Mouse (Mus musculus) spleen, adult 2 months (tissue): ENCODE data around the gene Grasp. TPM values are rescaled to one million over a fixed set of nuclear protein-coding genes. Genes with fewer than 3 reads are reported as not detected.

Experiments
- DNase-seq, 2 experiments: peaks; one replicate each; pipeline versions ENCODE4 v3.0.0 to v3.0.0-alpha.2; 2012 to 2021; ENCODE audit warnings: low spot score in 2 of 2, low read depth in 1 of 2
- H3K27ac ChIP-seq: fragments of 200-500 bp; 2 replicates; pipeline ENCODE4 v1.5.1; 2012; ENCODE audit warnings: low read length, inconsistent platforms; ENCODE audit not compliant: insufficient read depth
- H3K27me3 ChIP-seq: fragments of 200-500 bp; 2 replicates; pipeline ENCODE4 v1.6.1; 2012; ENCODE audit warnings: mild to moderate bottlenecking, moderate library complexity, low read length, inconsistent platforms; ENCODE audit not compliant: control insufficient read depth, insufficient read depth
- H3K36me3 ChIP-seq: fragments of 200-500 bp; 2 replicates; pipeline ENCODE4 v1.6.1; 2012; ENCODE audit warnings: mild to moderate bottlenecking, low read length, inconsistent platforms; ENCODE audit not compliant: control insufficient read depth, insufficient read depth
- H3K4me1 ChIP-seq: fragments of 200-500 bp; 2 replicates; pipeline ENCODE4 v1.6.1; 2011; ENCODE audit warnings: inconsistent platforms; ENCODE audit not compliant: control insufficient read depth, insufficient read depth, insufficient read length
- H3K4me3 ChIP-seq: fragments of 200-500 bp; 2 replicates; pipeline ENCODE4 v1.5.1; 2011; ENCODE audit warnings: mild to moderate bottlenecking, inconsistent platforms; ENCODE audit not compliant: insufficient read depth, insufficient read length; ENCODE audit errors: extremely low read depth
- CTCF ChIP-seq: fragments of 200-500 bp; IDR thresholded peaks from 2 replicates; pipeline ENCODE4 v1.5.1; 2011; ENCODE audit warnings: mild to moderate bottlenecking, inconsistent platforms; ENCODE audit not compliant: insufficient read depth, insufficient read length, insufficient replicate concordance; ENCODE audit errors: extremely low read depth
- POLR2A ChIP-seq: fragments of 200-500 bp; IDR thresholded peaks from 2 replicates; pipeline ENCODE4 v1.6.1; 2011; ENCODE audit warnings: low read depth, low read length, inconsistent platforms
- WGBS: fragments of 180-500 bp; shearing (Covaris S2); methylation state at CpG from one replicate; pipeline ENCODE4 v1.1.7; 2018; 5-methylcytosine and 5-hydroxymethylcytosine counted together
- polyA plus RNA-seq: library from polyadenylated mRNA; depleted of rRNA; stranded (reverse); fragments of >200 nt; gene quantifications from 2 replicates; pipeline ENCODE4 v1.2.3, GENCODE M21; 2012; rRNA removed

The Grasp gene
- polyA plus RNA-seq, 1 experiment: 5.6 TPM

DNA sequence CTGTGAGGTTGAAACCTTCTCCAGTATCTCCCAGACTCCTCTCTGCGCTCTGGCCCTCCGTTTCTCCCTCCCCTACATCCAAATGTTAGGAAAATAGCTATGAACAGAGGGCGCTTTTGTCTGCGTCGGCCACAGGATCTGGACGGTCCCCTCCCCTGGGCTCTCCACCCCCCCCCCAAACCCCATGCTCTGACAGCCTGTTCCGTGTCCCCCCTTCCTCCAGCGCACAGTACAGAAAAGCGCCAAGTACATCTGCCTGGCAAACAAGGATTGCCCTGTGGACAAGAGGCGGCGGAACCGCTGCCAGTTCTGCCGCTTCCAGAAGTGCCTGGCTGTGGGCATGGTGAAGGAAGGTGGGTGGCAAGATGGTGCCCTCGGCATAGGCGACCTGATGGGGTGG is 47.5 kb downstream of the Grasp start:
- TF ChIP-seq CTCF (no peak), POLR2A (no peak)
- Histone ChIP-seq H3K4me3 (no peak overlapping the region), H3K4me1 (peaks cover 18% of the 10 kb centered on the region), H3K27ac (no peak overlapping the region), H3K36me3 (peaks cover 34% of the 10 kb centered on the region), H3K27me3 (no peaks in the 10 kb centered on the region)
- DNase-seq: no peak
- 90% methylated on average over 15 of the region's 15 CpGs for WGBS

DNA sequence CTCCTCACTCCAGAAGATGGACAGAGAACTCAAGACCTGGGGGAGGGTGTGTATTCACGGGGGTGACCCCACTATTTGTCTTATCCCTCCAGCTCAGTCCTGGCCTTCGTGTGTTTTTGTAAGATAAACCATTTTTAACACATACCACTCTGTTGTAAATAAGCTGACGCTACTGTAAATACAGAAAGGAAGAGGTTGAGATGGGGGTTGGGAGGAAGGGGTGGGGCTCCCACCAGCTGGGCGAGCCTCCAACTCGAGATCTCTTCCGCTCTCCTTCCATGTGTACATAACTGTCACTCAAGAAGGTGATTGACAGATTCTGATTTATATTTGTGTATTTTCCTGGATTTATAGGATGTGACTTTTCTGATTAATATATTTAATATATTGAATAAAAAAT is 50.4 kb downstream of the Grasp start:
- H3K27ac ChIP-seq: no peak overlapping the region
- no peak overlapping the region for H3K4me3 ChIP-seq
- H3K4me1 ChIP-seq: peaks cover 4% of the 10 kb centered on the region; the same call in 1 of the 2 replicates
- no peak for TF ChIP-seq POLR2A
- TF ChIP-seq CTCF: no peak
- WGBS: 55% methylated on average over 6 of the region's 6 CpGs
- DNase-seq: no peak
- H3K27me3 ChIP-seq: no peaks in the 10 kb centered on the region
- H3K36me3 ChIP-seq: peaks cover 34% of the 10 kb centered on the region

DNA sequence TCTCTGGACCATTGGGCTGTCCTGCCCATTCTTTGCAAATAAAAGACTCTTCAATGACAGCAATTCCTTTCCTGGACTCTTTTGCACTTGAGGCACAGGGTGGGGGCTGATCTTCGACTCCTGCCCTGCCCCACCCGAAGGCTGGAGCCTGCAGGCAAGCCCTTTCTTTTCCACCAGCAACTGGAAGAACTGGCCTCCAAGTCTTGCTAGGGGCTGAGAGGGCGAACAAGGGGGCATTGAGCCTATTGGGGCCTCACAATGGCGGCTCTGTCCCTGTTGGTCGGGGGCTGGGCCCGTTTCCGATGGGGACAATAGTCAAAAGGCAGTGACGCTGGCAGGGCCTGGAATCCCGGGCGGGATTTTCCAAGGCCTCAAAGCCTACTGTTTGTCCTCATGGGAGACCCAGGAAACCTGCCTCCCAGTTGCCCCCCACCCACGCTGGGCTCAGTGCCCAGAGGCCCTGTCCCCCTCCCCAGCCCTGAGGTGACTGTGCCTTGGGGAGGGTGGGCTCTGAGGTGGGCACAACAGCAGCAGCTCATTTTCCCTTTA is 53.4 kb downstream of the Grasp start:
- DNase-seq: no peak
- no peak overlapping the region for H3K4me3 ChIP-seq
- no peak overlapping the region for H3K27ac ChIP-seq
- no peaks in the 10 kb centered on the region for H3K27me3 ChIP-seq
- 94% methylated on average over 11 of the region's 11 CpGs for whole genome bisulfite sequencing
- peaks cover 13% of the 10 kb centered on the region for H3K36me3 ChIP-seq
- TF ChIP-seq CTCF (no peak), POLR2A (no peak)
- no peaks in the 10 kb centered on the region for H3K4me1 ChIP-seq

DNA sequence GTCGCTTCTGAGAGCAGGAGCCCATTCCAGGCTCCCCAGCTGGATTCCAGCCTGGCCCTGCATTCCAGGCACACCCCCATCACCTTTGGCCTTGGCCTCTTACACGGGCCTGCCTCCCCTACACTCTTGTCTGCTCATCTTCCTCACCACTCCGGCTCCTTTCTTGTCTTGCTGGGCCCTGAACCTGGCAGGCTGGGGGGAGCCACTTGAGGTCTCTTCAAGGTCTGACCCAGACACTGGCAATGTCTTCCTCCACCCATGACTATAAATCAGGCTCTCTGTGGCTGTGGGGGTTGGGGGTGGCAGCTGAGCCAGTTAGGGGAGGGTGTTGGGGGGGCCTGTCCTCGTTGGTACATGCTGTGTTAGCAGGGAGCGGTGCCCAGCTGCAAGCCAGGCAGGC is 54.6 kb downstream of the Grasp start:
- Histone ChIP-seq H3K27ac (no peak overlapping the region), H3K4me1 (no peaks in the 10 kb centered on the region), H3K4me3 (no peak overlapping the region), H3K27me3 (no peaks in the 10 kb centered on the region), H3K36me3 (peaks cover 8% of the 10 kb centered on the region)
- TF ChIP-seq POLR2A (no peak), CTCF (no peak)
- WGBS: 80% methylated on average over 5 of the region's 5 CpGs
- DNase-seq: no peak

DNA sequence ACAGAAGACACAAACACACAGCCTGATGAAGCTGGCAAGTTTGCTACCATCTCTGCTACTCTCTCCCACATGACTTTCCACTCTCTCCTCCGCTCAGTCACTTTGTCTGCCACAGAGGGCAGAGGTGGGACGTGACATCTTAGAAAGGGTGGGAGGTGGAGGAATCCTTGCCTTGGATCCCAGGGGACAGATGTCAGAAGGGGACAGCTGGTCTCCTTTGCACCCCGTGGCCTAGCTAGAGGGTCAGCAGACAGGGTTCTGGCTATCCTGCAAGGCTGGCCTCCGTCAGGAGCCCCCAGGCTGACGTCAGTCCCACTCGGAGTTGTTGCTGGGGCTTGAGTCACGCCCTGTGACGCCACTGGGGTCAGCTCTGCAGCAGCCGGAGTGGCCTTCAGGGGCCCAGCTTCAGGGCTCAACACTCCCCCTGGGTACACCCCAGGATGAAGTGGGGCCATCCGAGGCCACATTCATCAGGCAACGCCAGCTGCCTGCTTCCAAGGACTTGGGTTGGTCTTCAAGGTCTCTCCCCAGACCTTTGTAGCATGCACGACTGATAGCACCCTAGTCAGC is 55.5 kb downstream of the Grasp start:
- H3K27ac ChIP-seq: no peak overlapping the region
- H3K27me3 ChIP-seq: no peaks in the 10 kb centered on the region
- 93% methylated on average over 12 of the region's 12 CpGs for WGBS
- H3K4me1 ChIP-seq: no peaks in the 10 kb centered on the region
- DNase-seq: no peak
- H3K4me3 ChIP-seq: no peak overlapping the region
- TF ChIP-seq POLR2A (no peak), CTCF (no peak)
- no peaks in the 10 kb centered on the region for H3K36me3 ChIP-seq

Other genes starting within 250 kb of the Grasp start
- gene Gm47841, start 176.8 kb upstream of the Grasp start, polyA plus RNA-seq: not detected in 2 replicates
- 2.2 and 2.6 TPM in 2 replicates for gene Fignl2, start 145.6 kb upstream of the Grasp start, polyA plus RNA-seq
- not detected in 2 replicates for gene Ankrd33, start 108.4 kb upstream of the Grasp start, polyA plus RNA-seq
- 27.8 and 28.9 TPM in 2 replicates for gene Acvrl1, start 95.7 kb upstream of the Grasp start, polyA plus RNA-seq
- 17.9 and 20.2 TPM in 2 replicates for gene Acvr1b, start 50.1 kb upstream of the Grasp start, polyA plus RNA-seq
- 50.3 and 63.8 TPM in 2 replicates for gene Nr4a1, start 30.1 kb downstream of the Grasp start, polyA plus RNA-seq
- gene Atg101, start 60.1 kb downstream of the Grasp start, polyA plus RNA-seq: 24.5 and 29.4 TPM in 2 replicates
- 0.12 and 0.25 TPM in 2 replicates for gene 6030408B16Rik, start 69.0 kb downstream of the Grasp start, polyA plus RNA-seq
- 9.9 and 13.6 TPM in 2 replicates for gene Krt80, start 146.0 kb downstream of the Grasp start, polyA plus RNA-seq
- gene Krt7, start 186.9 kb downstream of the Grasp start, polyA plus RNA-seq: 0.86 and 1.7 TPM in 2 replicates
- gene Krt87, start 214.6 kb downstream of the Grasp start, polyA plus RNA-seq: not detected in 2 replicates
- gene Krt88, start 223.6 kb downstream of the Grasp start, polyA plus RNA-seq: not detected in 2 replicates
- gene Krt81, start 239.6 kb downstream of the Grasp start, polyA plus RNA-seq: not detected in 2 replicates
- gene Krt86, start 249.3 kb downstream of the Grasp start, polyA plus RNA-seq: 0.14 and 0.22 TPM in 2 replicates